Comparison of ENCODE assay signal across 14 mouse cellular contexts in genomic region chr14:58999106-58999778, GRCm38 (mm10).
A peak's percentile ranks its signal among the peaks of the same experiment; 100 is the strongest.
DNase-seq lines count a peak whose midpoint lies in the region; ATAC-seq lines count a peak whose summit lies in the region.
"Had no signal": no experiment of that assay in that cellular context is flagged by ENCODE, and none has a peak within 500 bp of the region (broad histone marks: within the 10 kb centered on the region; RNA-seq: fewer than 3 reads in every experiment).

No protein-coding gene starts in this region.

- ATAC-seq in lung, embryonic 16.5 days (ENCODE audit: low read depth): peak; percentile 71

- WGBS in lung, embryonic 16.5 days: 38% methylated on average over 5 of the region's 5 CpGs

- H3K36me3 ChIP-seq in lung, embryonic 16.5 days (ENCODE audit: control insufficient read depth, insufficient read depth, low read length): no peaks in the 10 kb centered on the region

- peaks cover 4% of the 10 kb centered on the region; the same call in 1 of the 2 replicates for H3K4me1 ChIP-seq in lung, embryonic 16.5 days (replicated peaks; ENCODE audit: control insufficient read depth, insufficient read depth, low read length)
- H3K4me1 ChIP-seq: megakaryocyte, embryonic 14.5 days had no signal

- no peak overlapping the region for H3K4me2 ChIP-seq in lung, embryonic 16.5 days (ENCODE audit: low read depth, low read length)
- H3K4me2 ChIP-seq: liver, embryonic 11.5 days had no signal

- intact Hi-C loops in heart, postnatal 14 days (cut with DNase I): no loop called here
- intact Hi-C loops in heart, postnatal 36 days (cut with DNase I): no loop called here

- H3K9ac ChIP-seq in lung, embryonic 16.5 days (ENCODE audit: low read length): no peak overlapping the region

- no peak overlapping the region for H3K4me3 ChIP-seq in lung, embryonic 16.5 days (ENCODE audit: low read length)
- H3K4me3 ChIP-seq: megakaryocyte, embryonic 14.5 days had no signal

- DNase-seq in cerebellum, postnatal 14 days: peak; percentile 5 to 6
- DNase-seq in cerebellum, postnatal 4 days (ENCODE audit: low spot score in 2 of 2): no peak
- DNase-seq in heart, postnatal 14 days: peak; percentile 5 to 9
- no peak for DNase-seq in heart, postnatal 36 days
- no peak for DNase-seq in lung, adult 18-20 months
- DNase-seq in lung, postnatal 4 days: peak; percentile 22 to 52
- no peak for DNase-seq in layer of hippocampus, adult 18-20 months (ENCODE audit: low spot score in 2 of 2)
- DNase-seq: adrenal gland, postnatal 25 days; kidney, postnatal 36 days; right cerebral cortex, adult 18-20 months; thymus, adult 2 months had no signal

- H3K27ac ChIP-seq in lung, embryonic 16.5 days (ENCODE audit: low read length): no peak overlapping the region

- no peaks in the 10 kb centered on the region for H3K27me3 ChIP-seq in lung, embryonic 16.5 days (ENCODE audit: control insufficient read depth, insufficient read depth, low read depth, low read length)
- H3K27me3 ChIP-seq: megakaryocyte, embryonic 14.5 days had no signal

- no peaks in the 10 kb centered on the region for H3K9me3 ChIP-seq in lung, embryonic 16.5 days (ENCODE audit: control insufficient read depth, low read length)

Comparison
In these comparisons a context has a peak if more than half of its experiments do, and no peak if none do; other contexts are left out.
1. DNase-seq: peak in cerebellum, postnatal 14 days (2 of 2), heart, postnatal 14 days (2 of 2) and lung, postnatal 4 days (2 of 2); none in cerebellum, postnatal 4 days (0 of 2), heart, postnatal 36 days (0 of 2), lung, adult 18-20 months (0 of 2) and layer of hippocampus, adult 18-20 months (0 of 2).